ENCODE assay signal across 23 mouse cellular contexts in the genomic region with DNA sequence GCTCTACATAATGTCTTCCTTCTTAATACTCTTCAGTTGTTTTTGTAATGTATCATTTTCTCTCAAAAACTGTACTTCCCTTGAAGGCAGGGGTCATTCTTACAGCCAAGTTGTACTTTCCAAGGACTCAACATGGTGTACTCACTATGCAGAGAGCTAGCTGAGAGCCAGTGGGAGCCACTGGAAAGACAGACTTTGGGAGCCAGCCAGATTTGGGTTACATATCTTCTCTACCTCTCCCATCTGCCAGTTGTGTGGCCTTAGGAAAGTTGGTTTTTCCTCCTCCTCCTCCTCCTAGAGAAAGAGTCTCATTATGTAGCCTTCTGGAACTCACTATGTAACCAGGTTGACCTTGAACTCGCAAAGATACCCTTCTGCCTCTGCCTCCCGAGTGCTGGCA. TPM values are rescaled to one million over a fixed set of nuclear protein-coding genes. Genes with fewer than 3 reads are reported as not detected.
DNase-seq lines count a peak whose midpoint lies in the region; ATAC-seq and TF ChIP-seq lines count a peak whose summit lies in the region.
"Had no signal": no experiment of that assay in that cellular context is flagged by ENCODE, and none has a peak within 500 bp of the region (broad histone marks: within the 10 kb centered on the region; RNA-seq: fewer than 3 reads in every experiment).

No protein-coding gene starts in this region.

- no peak overlapping the region for H3K9ac ChIP-seq in forebrain, embryonic 15.5 days (replicated peaks)
- no peak overlapping the region for H3K9ac ChIP-seq in hindbrain, embryonic 15.5 days
- H3K9ac ChIP-seq in midbrain, embryonic 16.5 days (ENCODE audit: low read depth, low read length), result no peak overlapping the region
- H3K9ac ChIP-seq: heart, embryonic 15.5 days; kidney, embryonic 15.5 days; liver, postnatal 0 days had no signal

- DNase-seq in left cerebral cortex, adult 2 months (ENCODE audit: extremely low spot score in 1 of 2, low spot score in 2 of 2), result no peak
- no peak for DNase-seq in left cerebral cortex, postnatal 10 days (ENCODE audit: extremely low spot score in 1 of 2, low spot score in 2 of 2)
- no peak for DNase-seq in retina, postnatal 1 day
- DNase-seq in frontal cortex, postnatal 14 days (ENCODE audit: low spot score in 2 of 2), result no peak
- DNase-seq in layer of hippocampus, adult 18-20 months (ENCODE audit: low spot score in 2 of 2), result no peak
- DNase-seq: cerebellum, adult 2 months; cerebellum, postnatal 36 days; gastrocnemius, postnatal 14 days; layer of hippocampus, postnatal 36 days; liver; liver, postnatal 0 days; lung, postnatal 10 days; thymus, postnatal 4 days had no signal

- no peaks in the 10 kb centered on the region for H3K36me3 ChIP-seq in forebrain, embryonic 15.5 days
- no peaks in the 10 kb centered on the region for H3K36me3 ChIP-seq in hindbrain, embryonic 15.5 days
- no peaks in the 10 kb centered on the region for H3K36me3 ChIP-seq in midbrain, embryonic 16.5 days (ENCODE audit: control insufficient read depth, insufficient read depth, low read length)
- H3K36me3 ChIP-seq: heart, embryonic 15.5 days; kidney, embryonic 15.5 days had no signal

- H3K4me1 ChIP-seq in forebrain, embryonic 15.5 days, result peaks cover 11% of the 10 kb centered on the region; the same call in 1 of the 2 replicates
- peaks cover 16% of the 10 kb centered on the region for H3K4me1 ChIP-seq in hindbrain, embryonic 15.5 days (replicated peaks)
- peaks cover 7% of the 10 kb centered on the region; the same call in 1 of the 2 replicates for H3K4me1 ChIP-seq in midbrain, embryonic 16.5 days (ENCODE audit: control insufficient read depth, insufficient read depth, low read length)
- H3K4me1 ChIP-seq: heart, embryonic 15.5 days; kidney, embryonic 15.5 days; megakaryocyte, embryonic 14.5 days had no signal

- intact Hi-C loops in left cerebral cortex, adult 2 months (cut with DNase I), result no loop called here
- intact Hi-C loops in left cerebral cortex, postnatal 10 days (cut with DNase I), result no loop called here

- WGBS in forebrain, embryonic 15.5 days, result 96% methylated on average over 2 of the region's 2 CpGs
- 86% methylated on average over 2 of the region's 2 CpGs for WGBS in hindbrain, embryonic 15.5 days
- 86% methylated on average over 2 of the region's 2 CpGs for WGBS in midbrain, embryonic 16.5 days

- no peaks in the 10 kb centered on the region for H3K9me3 ChIP-seq in forebrain, embryonic 15.5 days
- H3K9me3 ChIP-seq in hindbrain, embryonic 15.5 days, result no peaks in the 10 kb centered on the region
- no peaks in the 10 kb centered on the region for H3K9me3 ChIP-seq in midbrain, embryonic 16.5 days (replicated peaks; ENCODE audit: control insufficient read depth, low read length, poor library complexity, severe bottlenecking)
- H3K9me3 ChIP-seq: heart, embryonic 15.5 days; kidney, embryonic 15.5 days; megakaryocyte, embryonic 14.5 days had no signal

- no peak overlapping the region for H3K4me2 ChIP-seq in forebrain, embryonic 15.5 days (replicated peaks)
- H3K4me2 ChIP-seq in hindbrain, embryonic 15.5 days, result 0 out of 2 replicates have a peak overlapping the region, but pooled peaks have one; percentile 3
- H3K4me2 ChIP-seq in midbrain, embryonic 16.5 days (ENCODE audit: low read length), result peak overlapping the region; percentile 19; the same call in 1 of the 2 replicates
- H3K4me2 ChIP-seq: heart, embryonic 15.5 days; kidney, embryonic 15.5 days had no signal

- no peaks in the 10 kb centered on the region for H3K27me3 ChIP-seq in forebrain, embryonic 15.5 days
- H3K27me3 ChIP-seq in hindbrain, embryonic 15.5 days, result no peaks in the 10 kb centered on the region
- no peaks in the 10 kb centered on the region for H3K27me3 ChIP-seq in midbrain, embryonic 16.5 days (ENCODE audit: control insufficient read depth, insufficient read depth, low read depth, low read length)
- H3K27me3 ChIP-seq: heart, embryonic 15.5 days; kidney, embryonic 15.5 days had no signal

- peak overlapping the region; percentile 28; the same call in 1 of the 2 replicates for H3K27ac ChIP-seq in left cerebral cortex, adult 2 months
- peak overlapping the region; percentile 71 for H3K27ac ChIP-seq in forebrain, embryonic 15.5 days (replicated peaks)
- H3K27ac ChIP-seq in hindbrain, embryonic 15.5 days (replicated peaks), result peak overlapping the region; percentile 79
- H3K27ac ChIP-seq in midbrain, embryonic 16.5 days (ENCODE audit: low read length), result peak overlapping the region; percentile 88
- H3K27ac ChIP-seq: heart, embryonic 15.5 days; kidney, embryonic 15.5 days; stomach, postnatal 0 days had no signal

- TF ChIP-seq CTCF in left cerebral cortex, adult 2 months (IDR thresholded peaks at IDR 0.05), result no peak

- ATAC-seq in forebrain, embryonic 15.5 days (replicated peaks), result no peak
- no peak for ATAC-seq in hindbrain, embryonic 15.5 days (ENCODE audit: low FRiP score, low read depth)
- ATAC-seq in midbrain, embryonic 16.5 days, result no peak
- ATAC-seq: intestine, postnatal 0 days; liver, postnatal 0 days had no signal

- H3K4me3 ChIP-seq in left cerebral cortex, adult 2 months, result no peak overlapping the region
- no peak overlapping the region for H3K4me3 ChIP-seq in forebrain, embryonic 15.5 days
- H3K4me3 ChIP-seq in hindbrain, embryonic 15.5 days, result no peak overlapping the region
- H3K4me3 ChIP-seq in midbrain, embryonic 16.5 days (ENCODE audit: low read depth, low read length), result no peak overlapping the region
- H3K4me3 ChIP-seq: heart, embryonic 15.5 days; kidney, embryonic 15.5 days; megakaryocyte, embryonic 14.5 days; myocyte had no signal

RNA-seq across cellular contexts. Expression of a gene that starts 12.3 kb away (rescaled TPM):
- 10 to 100 TPM; 69.6 to 72.2 TPM for total RNA-seq in left cerebral cortex, adult 2 months (2021)
- total RNA-seq in left cerebral cortex, postnatal 10 days (2021), result 10 to 100 TPM; 59.6 to 73.9 TPM
- polyA plus RNA-seq in forebrain, embryonic 15.5 days (2015; fragmentation: Nextera tagmentation; extraction: Ambion mirVana), result 30.8 and 34.5 TPM in 2 replicates
- polyA plus RNA-seq in hindbrain, embryonic 15.5 days (2015; fragmentation: Nextera tagmentation; extraction: Ambion mirVana), result 29.3 and 31.8 TPM in 2 replicates
- polyA plus RNA-seq in midbrain, embryonic 16.5 days (2015; fragmentation: Nextera tagmentation; extraction: Ambion mirVana), result 36.7 and 42.8 TPM in 2 replicates
- 10 to 100 TPM; 81.4 to 83.1 TPM for total RNA-seq in layer of hippocampus, adult 18-20 months (2021)

RNA-seq across cellular contexts. Expression of a gene that starts 14.9 kb away (rescaled TPM):
- total RNA-seq in left cerebral cortex, adult 2 months (2021), result 10 to 100 TPM; 21.4 to 22.5 TPM
- total RNA-seq in left cerebral cortex, postnatal 10 days (2021), result 10 to 100 TPM; 25.9 to 26.2 TPM
- polyA plus RNA-seq in forebrain, embryonic 15.5 days (2015; fragmentation: Nextera tagmentation; extraction: Ambion mirVana), result 5.4 and 7.0 TPM in 2 replicates
- 10.2 and 11.1 TPM in 2 replicates for polyA plus RNA-seq in hindbrain, embryonic 15.5 days (2015; fragmentation: Nextera tagmentation; extraction: Ambion mirVana)
- polyA plus RNA-seq in midbrain, embryonic 16.5 days (2015; fragmentation: Nextera tagmentation; extraction: Ambion mirVana), result 8.9 and 11.2 TPM in 2 replicates
- total RNA-seq in layer of hippocampus, adult 18-20 months (2021), result 10 to 100 TPM; 24.7 to 29.7 TPM

RNA-seq across cellular contexts. Expression of a gene that starts 32.0 kb away (rescaled TPM):
- total RNA-seq in left cerebral cortex, adult 2 months (2021), result 1 to 10 TPM; 6.2 to 9.3 TPM
- 10 to 100 TPM; 20.8 to 21.8 TPM for total RNA-seq in left cerebral cortex, postnatal 10 days (2021)
- polyA plus RNA-seq in forebrain, embryonic 15.5 days (2015; fragmentation: Nextera tagmentation; extraction: Ambion mirVana), result 19.1 and 20.3 TPM in 2 replicates
- polyA plus RNA-seq in hindbrain, embryonic 15.5 days (2015; fragmentation: Nextera tagmentation; extraction: Ambion mirVana), result 25.6 and 28.9 TPM in 2 replicates
- polyA plus RNA-seq in midbrain, embryonic 16.5 days (2015; fragmentation: Nextera tagmentation; extraction: Ambion mirVana), result 27.2 and 29.0 TPM in 2 replicates
- 10 to 100 TPM; 12.1 to 12.4 TPM for total RNA-seq in layer of hippocampus, adult 18-20 months (2021)
- total RNA-seq: hematopoietic stem cell, adult 5-6 weeks had no signal
- polyA plus RNA-seq: liver, postnatal 0 days; myocyte had no signal

Comparison
In these comparisons a context has a peak if more than half of its experiments do, and no peak if none do; other contexts are left out.
1. H3K27ac ChIP-seq: peak in every context shown above with its lines; median percentile 88 in midbrain, embryonic 16.5 days; 79 in hindbrain, embryonic 15.5 days; 71 in forebrain, embryonic 15.5 days; 28 in left cerebral cortex, adult 2 months.